In genomic region chr6:127454344-127454707, GRCm38 (mm10) we compare ENCODE assay signal across 9 mouse cellular contexts. TPM values are rescaled to one million over a fixed set of nuclear protein-coding genes. Genes with fewer than 3 reads are reported as not detected.
A peak's percentile ranks its signal among the peaks of the same experiment; 100 is the strongest.
DNase-seq lines count a peak whose midpoint lies in the region; ATAC-seq and TF ChIP-seq lines count a peak whose summit lies in the region.
"Had no signal": no experiment of that assay in that cellular context is flagged by ENCODE, and none has a peak within 500 bp of the region (broad histone marks: within the 10 kb centered on the region; RNA-seq: fewer than 3 reads in every experiment).

No protein-coding gene starts in this region.

- peak overlapping the region; percentile 98 for H3K4me3 ChIP-seq in lung, adult 2 months (replicated peaks; ENCODE audit: extremely low read depth, low read depth, low read length)
- peak overlapping the region; percentile 61 for H3K4me3 ChIP-seq in embryonic facial prominence, embryonic 14.5 days (ENCODE audit: low read depth, low read length)
- H3K4me3 ChIP-seq in intestine, embryonic 15.5 days (replicated peaks): peak overlapping the region; percentile 66
- H3K4me3 ChIP-seq in myocyte: peak overlapping the region; percentile 61

- no peak for ATAC-seq in embryonic facial prominence, embryonic 14.5 days (ENCODE audit: low read depth)
- ATAC-seq in intestine, embryonic 15.5 days: no peak
- no peak for ATAC-seq in megakaryocyte progenitor cell, adult 5-6 weeks (replicated peaks; ENCODE audit: poor library complexity)

- H3K9me3 ChIP-seq in embryonic facial prominence, embryonic 14.5 days (ENCODE audit: control insufficient read depth, low read length): no peaks in the 10 kb centered on the region
- H3K9me3 ChIP-seq in intestine, embryonic 15.5 days: no peaks in the 10 kb centered on the region

- H3K4me2 ChIP-seq in embryonic facial prominence, embryonic 14.5 days (ENCODE audit: low read depth, low read length): peak overlapping the region; percentile 59
- H3K4me2 ChIP-seq in intestine, embryonic 15.5 days (replicated peaks): peak overlapping the region; percentile 71
- peak overlapping the region; percentile 85 for H3K4me2 ChIP-seq in myocyte (ENCODE audit: low read depth)

- H3K9ac ChIP-seq in embryonic facial prominence, embryonic 14.5 days (ENCODE audit: low read depth, low read length): peak overlapping the region; percentile 76
- peak overlapping the region; percentile 73; the same call in 1 of the 2 replicates for H3K9ac ChIP-seq in intestine, embryonic 15.5 days

- H3ac ChIP-seq in myocyte (ENCODE audit: control insufficient read depth, insufficient read length): peak overlapping the region; percentile 13

- peaks cover 4% of the 10 kb centered on the region; the same call in 1 of the 2 replicates for H3K27me3 ChIP-seq in embryonic facial prominence, embryonic 14.5 days (replicated peaks; ENCODE audit: control insufficient read depth, insufficient read depth, low read length)
- no peaks in the 10 kb centered on the region for H3K27me3 ChIP-seq in intestine, embryonic 15.5 days (replicated peaks)
- peaks cover 5% of the 10 kb centered on the region for H3K27me3 ChIP-seq in myocyte (ENCODE audit: control insufficient read depth, insufficient read depth, insufficient read length)

- WGBS in lung, adult 2 months: 25% methylated on average over 10 of the region's 10 CpGs
- 39% methylated on average over 10 of the region's 10 CpGs for WGBS in embryonic facial prominence, embryonic 14.5 days
- WGBS in intestine, embryonic 15.5 days: 29% methylated on average over 10 of the region's 10 CpGs

- DNase-seq in lung, adult 2 months: no peak
- no peak for DNase-seq in lung, postnatal 36 days
- DNase-seq in embryonic facial prominence, embryonic 14.5 days (ENCODE audit: low spot score): no peak
- DNase-seq in spleen, postnatal 14 days (ENCODE audit: low spot score in 2 of 2): no peak
- DNase-seq in cerebellum, postnatal 4 days (ENCODE audit: low spot score in 2 of 2): no peak
- DNase-seq: adrenal gland, adult 2 months had no signal

- no peaks in the 10 kb centered on the region for H3K4me1 ChIP-seq in lung, adult 2 months (ENCODE audit: control insufficient read depth, insufficient read depth, low read length)
- H3K4me1 ChIP-seq in embryonic facial prominence, embryonic 14.5 days (ENCODE audit: control insufficient read depth, insufficient read depth, low read length): peaks cover 6% of the 10 kb centered on the region
- H3K4me1 ChIP-seq in intestine, embryonic 15.5 days (replicated peaks): 0 out of 2 replicates have a peak, but pooled peaks cover 3% of the 10 kb centered on the region

- TF ChIP-seq CTCF in lung, adult 2 months (IDR thresholded peaks at IDR 0.05; ENCODE audit: insufficient read depth, low read length): no peak

- H3K27ac ChIP-seq in embryonic facial prominence, embryonic 14.5 days (replicated peaks; ENCODE audit: low read depth, low read length): peak overlapping the region; percentile 83; the same call in 1 of the 2 replicates
- H3K27ac ChIP-seq in intestine, embryonic 15.5 days: no peak overlapping the region

- TF ChIP-seq POLR2A in lung, adult 2 months (IDR thresholded peaks at IDR 0.05; ENCODE audit: borderline replicate concordance, extremely low read depth, low read depth, low read length): no peak
- no peak for TF ChIP-seq POLR2A in myocyte (IDR thresholded peaks at IDR 0.05; ENCODE audit: insufficient read length, low read depth)

- no peaks in the 10 kb centered on the region for H3K79me2 ChIP-seq in myocyte (ENCODE audit: control insufficient read depth, insufficient read depth)

- no peaks in the 10 kb centered on the region for H3K36me3 ChIP-seq in embryonic facial prominence, embryonic 14.5 days (ENCODE audit: control insufficient read depth, insufficient read depth, low read length)
- H3K36me3 ChIP-seq in intestine, embryonic 15.5 days: no peaks in the 10 kb centered on the region
- H3K36me3 ChIP-seq in myocyte (ENCODE audit: control insufficient read depth, insufficient read depth): no peaks in the 10 kb centered on the region

TF ChIP-seq in myocyte, 11 proteins besides CTCF, POLR2A, EP300 and RAD21:
- no peak for TF ChIP-seq CEBPB (IDR thresholded peaks at IDR 0.05; ENCODE audit: insufficient read depth, poor library complexity, severe bottlenecking)
- no peak for TF ChIP-seq MYOD1 (IDR thresholded peaks at IDR 0.05; ENCODE audit: control insufficient read depth in 1 of 3, insufficient read length in 2 of 3, low read depth in 2 of 3)
- TF ChIP-seq MAX (IDR thresholded peaks at IDR 0.05; ENCODE audit: low read depth): no peak
- TF ChIP-seq MYOG (IDR thresholded peaks at IDR 0.05; ENCODE audit: control insufficient read depth in 1 of 3, insufficient read depth in 1 of 3, insufficient read length in 2 of 3, low read depth in 2 of 3): no peak
- no peak for TF ChIP-seq POLR2AphosphoS2 (IDR thresholded peaks at IDR 0.05; ENCODE audit: insufficient read length, low read depth)
- TF ChIP-seq TCF12 (IDR thresholded peaks at IDR 0.05; ENCODE audit: insufficient read depth, poor library complexity, severe bottlenecking): no peak
- TF ChIP-seq USF1 (IDR thresholded peaks at IDR 0.05; ENCODE audit: low read depth): no peak
- TF ChIP-seq TCF3 (IDR thresholded peaks at IDR 0.05; ENCODE audit: insufficient read length, low read depth): no peak
- TF ChIP-seq E2F4 (IDR thresholded peaks at IDR 0.05; ENCODE audit: insufficient read depth): no peak

RNA-seq across cellular contexts. Expression of gene Parp11, which starts 7.7 kb away (rescaled TPM):
- 6.5 and 10.2 TPM in 2 replicates for polyA plus RNA-seq in lung, adult 2 months (2012; rRNA removed)
- 26.9 and 28.4 TPM in 2 replicates for polyA plus RNA-seq in embryonic facial prominence, embryonic 14.5 days (2014; fragmentation: Nextera tagmentation; extraction: Ambion mirVana)
- polyA plus RNA-seq in intestine, embryonic 15.5 days (2015; fragmentation: Nextera tagmentation; extraction: Ambion mirVana): 19.3 and 20.6 TPM in 2 replicates
- 4.3 TPM for polyA plus RNA-seq in myocyte (2012; fragmentation: generic; extraction: Trizol)
- 12.4 and 14.0 TPM in 2 replicates for total RNA-seq in megakaryocyte progenitor cell, adult 5-6 weeks (2015)
- 18.2 and 35.1 TPM in 2 replicates for total RNA-seq in megakaryocyte progenitor cell, adult 5-6 weeks (2017)
